Mouse (Mus musculus) urinary bladder, postnatal 36 days (tissue): ENCODE results near the gene 4921507P07Rik.
"Not testable (repeated sequence)": the region's sequence is repeated elsewhere in the genome, so short reads cannot be mapped to it uniquely, and the experiment has no call there.

Experiments
- DNase-seq, 2 experiments: peaks; one replicate each; pipeline ENCODE4 v3.0.0; 2022; ENCODE audit warnings: low spot score in 2 of 2, mixed read lengths in 1 of 2

4921507P07Rik gene

DNA sequence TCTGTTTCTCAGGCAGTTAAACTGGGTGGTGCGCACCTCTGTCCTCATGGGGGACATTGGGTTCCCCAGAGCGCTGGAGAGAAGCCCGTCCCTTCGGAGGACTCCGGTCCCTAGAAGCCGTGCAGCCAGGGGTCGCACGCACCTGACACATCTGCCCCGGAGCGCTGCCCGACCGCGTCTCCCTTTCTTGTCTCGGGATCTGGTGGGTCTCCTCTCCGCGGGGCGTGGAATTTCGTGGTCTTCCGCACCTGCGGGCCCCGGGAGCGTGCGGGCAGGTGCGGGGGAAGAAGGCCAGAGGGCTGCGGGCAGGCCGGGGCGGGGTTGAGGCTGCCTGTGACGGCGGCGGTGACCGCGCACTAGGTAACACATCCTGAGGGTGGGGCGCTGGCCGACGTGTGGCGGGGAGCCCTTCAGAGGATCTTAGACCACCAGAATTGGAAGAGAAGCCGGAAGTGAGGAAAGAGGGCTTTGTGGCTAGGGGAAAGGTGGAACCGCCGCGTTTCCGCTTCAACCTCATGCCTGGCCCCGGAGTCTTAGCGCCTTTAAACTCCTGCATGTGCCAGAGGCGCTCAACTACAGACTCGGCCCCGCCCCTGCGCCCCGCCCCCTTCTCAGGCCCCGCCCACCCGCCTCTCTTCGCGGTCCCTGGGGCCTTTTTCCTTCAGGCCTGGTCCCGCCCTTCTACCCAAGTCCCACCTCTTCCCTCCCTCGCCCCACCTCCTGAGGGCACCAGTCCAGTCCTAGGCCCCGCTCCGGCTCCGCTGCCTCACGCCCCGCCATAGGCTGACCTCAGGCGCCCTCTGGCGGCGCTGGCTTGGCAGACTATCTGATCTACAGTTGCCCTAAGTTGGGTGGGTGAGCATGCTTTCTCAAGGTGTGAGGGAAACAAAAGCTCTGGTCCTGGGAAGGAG lies at the start of gene 4921507P07Rik:
Gene 4921507P07Rik, minus strand, starts transcription at position 332 of the 911 bp plus-strand sequence.
- DNase-seq, result peak; percentile 94 to 96

DNA sequence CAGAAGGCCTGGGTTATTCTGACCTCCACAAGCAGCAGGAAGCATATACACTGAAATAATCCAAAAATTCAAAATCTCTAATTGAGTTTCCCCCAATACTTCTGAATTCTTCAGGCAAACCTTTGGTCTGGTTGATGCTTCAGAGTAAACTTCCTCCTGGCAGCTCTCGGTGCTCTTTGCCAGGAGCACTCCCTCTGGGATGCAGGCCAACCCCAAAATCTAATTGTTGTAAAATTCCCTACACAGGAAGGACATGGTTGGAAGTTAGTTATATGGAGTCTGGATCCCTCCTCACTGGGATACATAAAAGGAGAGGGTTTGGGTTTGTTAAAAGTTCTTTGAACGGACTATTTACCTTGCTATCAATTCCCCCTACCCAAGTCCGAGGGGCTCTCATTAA lies 48.3 kb upstream of the 4921507P07Rik start:
- no peak for DNase-seq

DNA sequence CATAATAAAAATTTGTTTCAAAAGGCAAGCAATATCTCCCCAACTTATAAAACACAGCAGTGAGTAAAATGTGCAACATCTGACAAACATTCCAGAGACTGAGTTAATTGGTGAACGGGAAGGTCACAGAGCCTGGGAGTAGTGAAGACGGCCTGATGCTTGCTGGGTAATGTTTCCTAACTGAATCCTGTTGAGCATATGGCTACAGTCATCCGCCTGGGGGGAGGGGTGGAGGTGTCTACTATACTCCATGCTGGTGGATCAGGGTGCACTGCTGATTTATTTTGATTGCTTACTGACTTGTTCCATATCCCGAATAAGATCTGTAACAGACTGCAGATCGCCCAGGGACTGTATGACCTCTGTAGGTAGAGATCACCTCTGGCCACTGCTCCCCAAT lies 45.5 kb upstream of the 4921507P07Rik start:
- no peak for DNase-seq

DNA sequence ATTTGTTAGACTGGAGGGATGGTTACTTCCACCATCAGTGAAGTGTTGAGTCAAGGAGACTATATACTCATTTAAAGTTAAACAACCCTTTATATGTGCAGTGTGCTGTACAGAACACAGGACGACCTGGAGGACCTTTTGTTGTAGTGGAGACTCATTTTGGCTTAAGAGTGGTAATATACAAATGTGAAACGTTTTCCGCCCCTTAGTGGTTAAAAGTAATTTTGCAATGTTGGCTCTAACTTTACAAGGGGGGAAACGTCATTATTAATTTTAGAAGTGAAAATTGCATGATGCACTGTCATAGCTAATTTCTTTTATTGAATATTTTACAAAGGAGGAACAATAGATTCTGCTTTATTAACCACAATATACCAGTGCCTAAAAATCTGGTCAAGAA lies 43.9 kb upstream of the 4921507P07Rik start:
- DNase-seq, result no peak

DNA sequence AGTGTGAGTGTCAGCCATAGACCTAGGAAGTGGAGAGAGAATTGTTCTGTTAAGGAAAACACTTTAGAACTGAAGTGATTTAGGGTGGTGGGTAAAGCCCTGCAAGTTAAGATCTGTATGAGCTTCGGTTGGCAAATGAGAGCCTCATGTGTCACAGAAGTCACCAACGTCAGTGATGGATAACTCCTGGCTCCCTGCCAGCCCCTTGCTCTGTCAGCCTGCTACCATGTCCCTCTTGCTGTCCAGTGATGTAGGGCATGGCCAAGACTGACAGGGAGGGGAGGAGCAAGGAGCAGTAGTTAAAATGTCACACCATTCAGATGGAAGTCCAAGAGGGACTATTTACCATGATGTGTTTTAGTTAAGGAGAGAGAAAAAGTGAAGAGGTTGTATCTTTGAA lies 43.2 kb upstream of the 4921507P07Rik start:
- no peak for DNase-seq

DNA sequence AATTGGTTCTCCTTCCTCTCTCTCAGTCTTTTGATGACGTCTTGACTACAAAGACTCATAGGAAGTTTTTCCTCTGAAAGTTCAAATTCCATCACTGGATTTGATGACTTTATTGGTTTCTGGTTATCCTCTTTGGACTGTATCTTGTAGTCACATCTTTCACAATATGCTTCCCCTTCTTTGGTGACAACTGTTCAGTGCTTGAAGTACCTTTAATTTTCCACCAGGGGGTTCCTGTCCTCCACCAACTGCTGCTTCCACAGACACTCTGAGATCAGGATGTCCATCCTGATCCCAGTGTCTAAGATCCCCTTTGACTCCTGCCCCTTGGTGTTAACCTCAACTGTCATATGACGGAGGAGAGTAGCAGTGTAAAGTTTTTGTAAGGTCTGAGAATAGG lies 29.7 kb upstream of the 4921507P07Rik start:
- not testable (repeated sequence) for DNase-seq

DNA sequence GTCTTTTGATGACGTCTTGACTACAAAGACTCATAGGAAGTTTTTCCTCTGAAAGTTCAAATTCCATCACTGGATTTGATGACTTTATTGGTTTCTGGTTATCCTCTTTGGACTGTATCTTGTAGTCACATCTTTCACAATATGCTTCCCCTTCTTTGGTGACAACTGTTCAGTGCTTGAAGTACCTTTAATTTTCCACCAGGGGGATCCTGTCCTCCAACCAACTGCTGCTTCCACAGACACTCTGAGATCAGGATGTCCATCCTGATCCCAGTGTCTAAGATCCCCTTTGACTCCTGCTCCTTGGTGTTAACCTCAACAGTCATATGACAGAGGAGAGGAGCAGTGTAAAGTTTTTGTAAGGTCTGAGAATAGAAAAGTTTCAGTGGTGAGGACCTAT lies 21.8 kb upstream of the 4921507P07Rik start:
- DNase-seq, result not testable (repeated sequence)

DNA sequence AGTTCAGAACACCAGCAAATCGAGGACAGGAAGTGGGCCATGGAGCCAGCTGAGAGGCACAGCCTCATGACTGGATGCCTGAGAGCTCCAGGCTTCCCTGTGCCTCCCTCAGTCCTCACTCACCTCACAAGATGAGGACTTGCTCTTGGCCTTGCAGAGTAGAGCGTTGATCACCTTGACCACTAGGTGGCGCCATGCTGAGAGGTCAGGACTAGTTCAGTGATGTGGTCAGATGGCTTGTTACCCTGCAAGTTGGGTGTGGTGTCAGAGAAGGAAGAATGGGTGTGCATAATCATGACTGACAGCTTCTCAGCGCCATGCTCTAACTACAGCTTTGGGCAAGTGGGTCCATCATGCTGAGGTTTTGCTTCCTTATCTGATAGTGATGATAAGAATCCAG lies 5.2 kb upstream of the 4921507P07Rik start:
- DNase-seq, result no peak

DNA sequence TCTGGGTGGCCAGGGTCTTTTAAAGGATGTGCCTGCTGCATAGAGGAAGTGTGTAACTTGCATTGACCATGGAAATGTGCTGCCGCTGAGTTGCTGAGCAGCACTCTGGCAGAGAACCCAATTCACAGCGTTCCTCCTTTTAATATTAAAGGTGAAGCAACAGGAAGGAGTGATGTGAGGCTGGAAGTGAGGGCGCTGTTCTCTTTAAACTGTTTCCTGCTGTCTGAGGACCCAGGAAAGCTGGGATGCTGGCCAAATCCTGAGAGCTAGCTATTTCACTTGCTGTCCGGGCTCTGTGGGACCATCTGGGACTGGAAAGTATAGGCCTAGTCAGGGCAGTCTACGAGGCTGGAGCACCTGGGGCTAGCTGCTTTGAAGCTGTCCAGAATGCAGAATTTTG lies 2.1 kb upstream of the 4921507P07Rik start:
- DNase-seq, result peak in 1 of 2 experiments; percentile 43

DNA sequence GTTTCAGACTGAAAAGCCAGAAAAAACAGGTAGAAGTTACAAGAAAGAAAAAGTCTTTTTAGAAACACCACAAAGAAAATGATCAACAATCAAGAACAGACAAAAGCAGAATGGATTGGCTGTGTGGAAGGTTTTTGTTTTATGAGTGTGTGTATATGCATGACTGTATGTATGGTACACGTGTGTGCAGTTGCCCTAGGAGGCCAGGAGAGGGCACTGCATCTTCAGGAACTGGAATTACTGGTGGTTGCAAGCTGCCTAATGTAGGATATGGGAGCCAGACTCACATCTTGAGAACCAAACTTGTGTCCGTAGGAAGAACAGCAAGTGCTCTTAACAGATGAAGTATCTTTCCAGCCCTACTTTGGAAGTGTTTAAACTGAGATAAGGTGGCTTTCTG lies 2.1 kb downstream of the 4921507P07Rik start:
- no peak for DNase-seq

DNA sequence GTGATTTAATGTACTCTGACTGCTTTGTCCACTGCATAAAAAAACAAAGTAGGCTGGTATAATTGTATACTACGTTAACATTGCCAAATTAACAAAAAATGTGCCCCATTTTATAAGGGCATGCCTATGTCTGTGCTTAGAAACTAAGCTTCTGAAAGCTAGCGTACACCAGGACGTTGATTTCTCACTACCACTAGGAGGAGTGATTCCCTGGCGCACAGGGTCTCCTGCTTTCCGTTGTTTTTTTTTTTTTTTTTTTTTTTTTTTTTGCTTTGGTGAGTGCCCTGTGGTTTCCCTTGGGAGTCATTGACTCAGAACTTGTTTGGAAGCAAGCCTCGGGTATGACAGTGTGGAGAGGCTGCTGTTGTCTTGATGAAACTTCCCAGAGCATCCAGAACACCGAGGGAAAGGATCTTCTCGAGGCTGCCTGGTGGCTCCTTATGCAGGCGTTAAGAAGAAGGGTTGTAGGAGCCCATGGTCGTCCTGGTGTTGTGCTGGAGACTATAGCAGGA lies 3.0 kb downstream of the 4921507P07Rik start:
- no peak for DNase-seq

DNA sequence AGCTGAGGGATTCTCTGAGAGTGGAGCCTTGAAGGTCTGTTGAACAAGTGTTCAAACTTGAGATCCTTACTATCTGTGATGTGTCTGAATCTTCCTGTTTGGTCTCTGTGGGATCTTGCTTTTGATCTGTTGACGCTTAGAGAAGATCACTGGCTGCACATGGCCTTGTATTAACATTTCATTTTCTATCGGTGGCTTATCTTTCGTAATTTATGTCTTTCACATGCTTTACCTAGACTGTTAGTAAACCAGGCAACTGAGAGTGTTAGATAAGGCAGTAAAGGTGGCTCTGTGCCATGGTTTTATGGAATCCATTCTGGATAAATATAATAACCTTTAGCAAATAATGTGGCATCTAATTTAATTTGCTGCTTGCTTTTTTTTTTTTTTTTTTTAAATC lies 6.2 kb downstream of the 4921507P07Rik start:
- no peak for DNase-seq

DNA sequence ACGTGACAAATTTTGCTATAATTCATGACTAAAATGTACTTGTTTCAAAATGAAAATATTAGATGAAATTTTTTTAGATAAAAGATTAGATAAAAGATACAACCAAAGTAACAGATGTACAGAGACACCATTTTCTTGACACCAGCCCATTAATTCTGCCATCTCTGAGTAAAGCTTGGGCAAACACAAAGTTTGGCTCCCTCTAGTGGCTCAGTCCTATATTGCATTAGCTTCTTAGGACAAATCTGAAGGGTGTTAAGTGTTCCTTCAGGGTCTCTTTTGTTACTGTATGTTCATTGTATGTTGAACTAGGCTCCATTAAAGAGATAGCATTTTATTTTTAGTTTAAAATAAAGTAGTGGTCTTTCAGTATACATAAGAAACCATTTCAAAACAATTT lies 8.2 kb downstream of the 4921507P07Rik start:
- DNase-seq, result no peak

DNA sequence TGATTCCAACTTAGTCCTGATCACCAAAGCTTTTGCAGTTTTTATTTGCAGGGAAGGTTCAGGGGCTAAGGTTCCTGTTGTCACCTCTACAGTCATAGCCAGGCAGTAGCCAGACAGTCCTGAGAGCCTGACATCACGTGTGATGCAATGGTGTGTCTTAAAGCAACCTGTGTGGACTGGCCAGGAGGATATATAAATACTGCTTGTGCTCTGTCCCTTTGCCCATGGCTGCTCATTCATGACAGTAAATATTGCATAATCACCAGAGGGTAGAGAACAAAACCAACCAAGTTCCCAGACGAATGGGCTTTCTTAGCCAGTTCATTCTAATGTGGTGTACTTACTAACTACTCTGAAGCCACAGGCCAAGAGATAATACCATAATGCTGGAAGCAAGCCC lies 9.0 kb downstream of the 4921507P07Rik start:
- no peak for DNase-seq

DNA sequence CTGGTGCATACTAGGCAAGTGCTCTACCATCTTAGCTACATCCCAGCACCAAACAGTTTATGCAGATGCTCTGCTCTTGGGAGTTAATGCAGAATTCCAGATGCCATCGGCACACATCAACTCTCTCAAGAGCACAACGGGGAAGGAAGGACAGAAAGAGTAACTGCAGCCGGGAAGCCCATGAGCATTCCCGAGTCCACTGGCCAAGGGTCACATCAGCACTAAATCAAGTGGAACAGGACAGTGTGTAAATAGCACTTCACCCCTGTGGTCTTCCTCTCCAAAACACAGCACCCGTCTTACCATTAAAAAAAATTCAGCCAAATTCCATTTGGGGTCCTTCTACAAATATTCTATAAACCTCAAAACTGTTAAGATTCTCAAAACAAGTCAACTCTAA lies 10.1 kb downstream of the 4921507P07Rik start:
- no peak for DNase-seq

DNA sequence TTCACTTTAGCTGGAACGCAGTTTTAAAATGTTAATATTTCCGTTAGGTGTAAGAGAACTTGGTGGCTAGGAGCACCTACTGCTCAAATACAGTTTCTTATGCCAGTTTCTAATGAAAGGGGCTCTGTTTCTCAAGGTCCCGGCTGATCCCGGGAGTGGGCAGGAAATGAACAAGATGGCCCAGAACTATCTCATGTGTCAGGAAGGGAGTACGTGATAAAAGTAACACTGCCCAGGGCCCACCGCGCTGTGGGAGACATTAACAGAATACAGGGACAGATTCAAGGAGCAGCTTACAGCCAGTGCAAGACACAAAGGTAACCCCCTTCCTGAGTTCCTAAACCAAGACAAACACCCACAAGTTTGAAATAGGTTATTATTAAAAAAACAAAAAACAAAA lies 10.7 kb downstream of the 4921507P07Rik start:
- no peak for DNase-seq

DNA sequence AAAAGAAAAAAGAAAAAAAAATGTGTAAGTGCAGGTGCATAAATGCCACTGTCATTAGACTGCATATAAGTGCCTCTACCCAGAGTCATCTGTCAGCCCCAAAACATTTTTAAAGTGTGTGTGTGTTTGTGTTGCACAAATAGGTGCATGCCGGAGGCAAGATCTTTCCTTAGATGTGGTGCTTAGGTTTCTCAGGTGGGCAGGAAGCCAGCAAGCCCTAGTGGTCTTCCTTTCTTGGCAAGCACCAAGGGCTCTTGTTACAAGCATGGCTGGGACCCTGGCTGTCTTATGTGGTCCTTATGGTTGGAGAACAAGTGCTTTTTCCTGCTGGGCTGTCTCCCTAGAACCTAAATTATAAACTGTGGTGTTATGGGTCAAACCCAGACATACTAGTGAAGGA lies 24.8 kb downstream of the 4921507P07Rik start:
- no peak for DNase-seq

DNA sequence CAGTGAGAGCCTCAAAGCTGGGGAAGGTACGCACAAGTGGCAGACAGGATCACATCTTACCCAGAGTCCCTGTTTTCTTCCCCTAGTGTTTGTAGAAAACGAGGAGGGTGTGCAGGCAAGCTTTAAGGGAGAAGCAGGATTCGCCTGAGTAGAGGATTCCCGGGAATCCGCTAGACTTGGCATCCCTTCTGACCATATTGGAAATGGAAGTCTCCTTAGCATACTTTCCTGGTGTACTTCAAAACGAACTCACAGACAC lies 29.5 kb downstream of the 4921507P07Rik start:
- no peak for DNase-seq

DNA sequence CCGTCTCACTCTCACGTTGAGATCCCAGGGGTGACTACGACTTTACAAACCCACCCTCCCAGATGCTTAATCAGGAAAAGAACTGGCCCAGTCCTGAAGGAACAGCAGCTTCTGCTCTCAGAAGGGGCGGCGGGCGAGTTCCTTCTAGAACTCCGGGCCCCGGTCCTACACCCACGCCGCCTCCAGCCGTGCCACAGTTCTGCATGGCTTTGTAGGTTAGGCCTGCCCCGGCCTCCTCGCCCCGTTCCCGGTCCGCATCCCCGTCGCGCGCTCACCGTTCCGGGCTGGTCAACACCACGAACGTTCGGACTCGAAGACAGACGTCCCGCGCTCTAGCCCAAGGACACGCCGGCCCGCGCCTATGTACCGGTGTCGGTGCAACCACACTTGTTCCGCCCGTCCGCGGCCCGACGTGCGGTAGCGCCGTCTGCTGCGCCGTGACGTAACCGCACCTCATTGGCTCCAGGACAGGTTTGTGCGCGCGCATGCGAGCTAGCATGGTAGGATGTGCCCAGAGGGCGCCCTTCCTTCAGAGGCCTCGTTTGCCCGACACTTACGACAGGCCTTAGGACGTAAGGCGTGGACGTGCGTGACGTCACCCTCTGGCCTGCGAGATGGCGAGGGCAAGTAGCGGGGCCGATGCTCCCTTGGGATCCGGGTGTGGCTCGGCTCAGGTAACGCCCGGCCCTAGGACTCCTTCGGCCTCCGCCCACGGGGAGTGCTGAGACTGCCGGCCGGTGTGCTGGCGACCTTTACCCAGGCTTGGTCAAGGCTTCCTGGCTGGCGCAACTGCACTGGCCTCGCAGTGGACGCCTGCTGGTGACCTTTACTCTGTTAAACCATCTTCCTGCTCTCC lies 30.1 kb downstream of the 4921507P07Rik start, which contains the start of gene Cycs:
Gene Cycs, minus strand, starts transcription at position 398 of the 856 bp plus-strand sequence.
- DNase-seq, result peak; percentile 97 to 99

DNA sequence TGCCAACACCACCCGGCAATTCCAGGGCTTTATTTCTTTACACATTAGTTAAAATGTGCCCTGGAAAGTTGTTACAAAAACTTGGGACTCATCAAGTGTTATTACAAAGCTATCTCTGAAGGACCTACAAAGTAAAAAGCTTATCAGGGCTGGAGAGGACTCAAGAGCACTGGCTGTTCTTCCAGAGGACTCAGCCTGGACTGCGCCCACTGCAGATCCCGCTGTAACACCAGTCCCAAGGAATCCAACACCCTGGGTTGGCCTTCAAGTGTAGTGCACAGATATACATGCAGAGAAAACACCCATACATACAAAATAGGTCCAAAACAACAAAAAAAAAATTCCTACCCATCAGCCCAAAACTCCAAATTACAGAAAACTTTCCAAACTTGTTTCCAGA lies 32.8 kb downstream of the 4921507P07Rik start:
- DNase-seq, result no peak

DNA sequence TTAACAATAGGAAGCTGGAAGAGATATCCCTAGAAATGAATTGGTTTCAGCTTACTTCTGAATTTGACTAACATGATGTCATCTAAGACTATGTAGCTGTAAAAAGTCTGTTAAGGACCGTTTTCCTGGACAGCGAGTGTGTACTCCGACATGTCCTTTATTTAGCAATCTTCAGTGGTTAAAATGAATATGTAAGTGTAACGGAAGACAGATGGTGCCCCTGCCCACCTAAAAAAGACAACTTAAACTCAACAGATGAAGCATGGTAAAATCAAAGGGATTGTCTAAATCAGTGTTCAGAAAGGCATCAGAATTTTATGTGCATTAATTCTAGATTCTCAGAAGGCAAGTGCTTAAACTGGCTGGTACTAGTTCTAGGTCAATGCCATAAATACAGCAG lies 34.0 kb downstream of the 4921507P07Rik start:
- no peak for DNase-seq

DNA sequence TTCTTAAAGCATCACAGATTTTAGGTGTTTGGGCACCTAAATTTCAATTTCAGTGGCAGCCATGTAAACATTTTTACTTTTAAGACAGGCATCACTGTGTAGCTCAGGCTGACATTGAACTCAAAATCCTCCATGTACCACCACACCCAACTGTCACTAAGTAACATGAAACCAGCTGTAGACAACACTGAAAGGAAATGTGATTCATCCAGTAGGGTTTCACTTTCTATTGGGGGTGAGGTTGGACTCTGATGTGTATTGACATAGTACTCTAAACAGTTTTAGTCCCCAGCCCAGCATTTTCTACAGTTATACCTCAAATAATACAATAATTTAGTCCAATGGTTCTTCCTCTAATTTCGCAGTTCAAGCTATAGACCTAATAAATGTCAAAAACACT lies 35.7 kb downstream of the 4921507P07Rik start:
- no peak for DNase-seq

DNA sequence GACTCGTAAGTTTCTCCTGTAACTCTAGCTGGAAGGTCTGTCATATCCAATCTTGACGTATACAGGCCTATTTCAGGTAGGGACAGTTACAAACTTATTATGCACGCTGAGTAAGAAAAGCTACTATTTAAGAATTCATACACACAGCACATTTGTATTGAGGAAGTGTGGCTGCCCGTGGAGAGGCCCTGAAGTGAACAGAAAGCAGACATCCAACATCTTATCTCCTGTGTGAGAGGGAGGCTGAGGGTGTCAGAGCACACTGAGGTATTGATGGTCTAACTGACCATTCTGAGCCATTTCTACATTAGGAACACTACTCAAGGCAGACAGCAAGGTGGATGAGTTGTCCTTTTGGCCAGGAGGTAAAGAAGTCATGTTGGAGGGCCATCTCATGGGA lies 37.6 kb downstream of the 4921507P07Rik start:
- no peak for DNase-seq
